Mouse (Mus musculus) neural tube, postnatal 0 days (tissue): ENCODE data around the gene Lsg1. TPM values are rescaled to one million over a fixed set of nuclear protein-coding genes. Genes with fewer than 3 reads are reported as not detected.

Source experiments
- polyA plus RNA-seq: library from polyadenylated mRNA; unstranded; fragments of >200 nt; fragmentation: Nextera tagmentation; extraction: Ambion mirVana; gene quantifications from 2 replicates; pipeline ENCODE4 v1.2.1, GENCODE M21; 2015

The Lsg1 gene
- polyA plus RNA-seq, result 33.4 and 36.0 TPM in 2 replicates

GRCm38 (mm10) chr16:30587494-30588327, at the start of gene Lsg1:
Gene Lsg1, minus strand, starts transcription at chr16:30587592.

DNA sequence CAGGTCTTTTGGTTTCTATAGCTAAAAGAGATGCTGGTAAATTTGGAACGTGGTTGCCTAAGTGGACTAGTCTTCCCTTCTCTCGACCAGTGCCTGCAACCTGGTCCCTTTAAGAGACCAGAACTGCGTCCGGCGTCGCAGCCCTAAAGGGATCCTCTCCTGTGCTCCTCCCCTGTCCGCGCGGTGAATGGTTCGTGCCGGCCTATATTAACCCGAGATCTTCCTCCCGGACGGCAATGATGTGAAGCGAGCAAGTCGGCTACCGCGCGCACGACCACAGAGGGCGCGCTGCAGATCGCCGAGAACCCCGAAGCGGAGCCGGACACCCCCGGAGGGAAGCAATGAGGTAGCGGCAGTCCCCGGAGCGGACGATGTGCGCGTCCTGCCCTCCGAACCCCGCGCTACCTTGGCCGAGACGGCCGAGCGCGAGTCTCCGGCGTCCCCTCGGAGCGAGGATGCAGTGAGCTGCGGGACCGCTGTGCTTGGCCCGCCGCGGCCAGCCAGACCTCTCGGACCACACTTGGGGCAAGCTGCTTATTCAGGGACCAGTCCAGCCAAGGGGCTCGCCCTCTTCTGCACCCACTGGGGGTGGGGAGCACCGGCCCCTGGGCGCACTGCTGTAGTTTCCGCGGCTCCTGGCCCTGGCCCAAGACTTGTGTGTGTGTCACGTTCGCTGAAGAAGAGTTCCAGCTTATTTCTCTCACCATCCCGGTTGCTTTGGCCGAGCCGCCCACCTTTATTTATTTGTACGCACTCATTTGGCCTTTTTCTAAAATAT, 12.3 kb upstream of the Lsg1 start, which contains the start of gene Fam43a:
Fam43a (plus strand) TSS at position 233 of the 778 bp plus-strand sequence.

DNA sequence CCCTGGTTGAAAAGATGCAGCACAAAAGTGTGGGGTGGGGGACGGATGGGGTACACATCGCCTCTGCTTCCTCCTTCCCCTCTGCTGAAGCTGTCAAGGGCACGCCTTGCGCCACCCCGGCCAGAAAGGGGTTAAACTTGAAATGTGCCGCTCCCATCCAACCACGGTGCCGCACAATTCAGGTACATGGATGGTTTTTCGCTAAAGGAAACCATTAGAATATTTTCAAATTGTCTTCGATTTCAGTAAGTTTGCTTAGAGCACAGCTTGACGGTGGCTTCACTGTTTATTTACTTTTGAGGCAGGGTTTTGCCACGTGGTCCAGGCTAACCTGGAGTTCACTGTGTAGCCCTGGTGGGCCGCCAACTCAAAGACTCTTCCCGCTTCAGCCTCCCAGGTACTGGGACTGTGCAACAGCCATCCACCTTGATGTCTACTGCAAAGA, 36.6 kb downstream of the Lsg1 start, which contains the start of gene Tmem44:
Tmem44 (minus strand) TSS at position 95 of the 445 bp plus-strand sequence.

Other genes with a start within 250 kb of the Lsg1 start
- gene Atp13a3, start 181.6 kb downstream of the Lsg1 start, polyA plus RNA-seq, result 7.4 and 10.2 TPM in 2 replicates
- gene Tmem44, start 36.8 kb downstream of the Lsg1 start, polyA plus RNA-seq, result 39.0 and 48.4 TPM in 2 replicates
- 15.8 and 18.6 TPM in 2 replicates for gene Fam43a, start 12.1 kb upstream of the Lsg1 start, polyA plus RNA-seq